Mouse (Mus musculus) thymus, postnatal 10 days (tissue): ENCODE measurements around the gene Ubxn6.
"Not testable (repeated sequence)": the region's sequence is repeated elsewhere in the genome, so short reads cannot be mapped to it uniquely, and the experiment has no call there.

Source experiments
- DNase-seq, 2 experiments: peaks; one replicate each; pipeline ENCODE4 v3.0.0; 2021; ENCODE audit warnings: low spot score in 2 of 2

The Ubxn6 gene

DNA sequence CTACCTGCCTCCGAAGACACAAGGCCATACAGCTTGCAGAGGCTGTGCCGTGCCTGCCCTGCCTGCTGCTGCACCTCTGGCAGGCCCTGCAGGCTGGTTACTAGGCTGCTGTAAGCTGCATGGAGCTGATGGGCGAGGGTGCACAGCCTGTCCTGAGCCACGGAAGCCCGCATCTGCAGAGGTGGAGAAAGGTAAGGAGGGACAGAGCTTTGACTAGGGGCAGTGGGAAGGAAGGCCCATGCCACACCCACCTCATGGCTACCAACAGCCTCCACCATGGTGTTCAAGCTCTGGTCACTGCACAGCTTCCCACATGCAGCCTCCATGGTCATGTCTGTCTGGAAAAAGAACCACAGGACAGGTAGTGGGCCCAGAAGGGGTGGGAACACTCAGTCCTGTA is 27.3 kb upstream of the Ubxn6 start:
- DNase-seq = no peak

DNA sequence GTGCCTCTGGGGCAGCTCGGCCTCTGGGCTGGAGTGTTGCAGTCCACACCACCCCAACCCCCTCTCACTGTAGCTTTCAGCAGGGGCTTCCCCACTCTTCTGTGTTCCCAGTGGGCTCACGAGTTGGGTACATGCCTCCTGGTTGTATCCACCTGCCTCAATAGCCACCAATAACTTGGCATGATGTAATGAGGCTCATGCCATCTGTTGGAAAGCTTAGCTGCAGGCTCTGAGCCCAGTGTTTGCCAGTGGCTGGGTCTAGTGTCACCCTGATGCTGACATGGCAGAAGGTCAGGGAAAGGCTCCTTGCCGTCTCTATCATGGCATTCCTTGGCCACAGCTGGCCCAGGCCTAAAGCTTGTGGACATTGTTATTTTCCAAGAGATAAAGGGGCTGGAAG is 26.0 kb upstream of the Ubxn6 start:
- DNase-seq = no peak

DNA sequence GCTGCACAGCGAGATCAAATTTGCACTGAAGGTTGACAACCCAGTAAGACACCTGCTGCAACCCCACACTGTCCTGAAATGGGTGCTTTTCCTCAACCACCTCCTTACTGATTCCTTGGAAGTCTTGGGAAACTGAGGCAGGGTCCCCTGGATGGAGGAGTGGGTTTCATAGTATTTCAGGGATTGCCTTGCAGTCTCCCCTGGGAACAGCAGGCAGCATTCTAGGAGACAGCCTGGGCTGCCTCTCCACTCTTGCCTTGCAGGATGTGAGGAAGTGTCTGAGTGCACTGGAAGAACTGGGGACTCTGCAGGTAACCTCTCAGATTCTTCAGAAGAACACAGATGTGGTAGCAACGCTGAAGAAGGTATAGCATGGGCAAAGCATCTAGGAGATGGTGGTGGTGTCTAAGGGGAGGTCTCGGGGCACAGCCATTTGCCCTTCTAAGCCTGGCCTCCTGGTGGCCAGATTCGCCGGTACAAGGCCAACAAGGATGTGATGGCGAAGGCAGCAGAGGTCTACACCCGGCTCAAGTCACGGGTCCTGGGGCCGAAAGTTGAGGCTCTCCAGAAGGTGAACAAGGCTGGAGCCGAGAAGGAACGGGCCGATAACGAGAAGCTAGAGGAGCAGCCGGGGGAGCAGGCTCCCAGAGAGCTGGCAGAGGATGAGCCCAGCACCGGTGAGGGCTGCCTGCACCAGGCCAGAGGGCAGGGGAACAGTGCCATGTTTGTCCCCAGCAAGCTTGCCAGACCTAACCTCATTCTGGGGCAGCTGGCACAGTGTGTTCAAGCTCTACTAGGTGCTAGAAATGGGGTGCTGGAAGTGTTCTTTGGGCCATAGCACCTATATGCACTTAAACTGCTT is 24.1 kb upstream of the Ubxn6 start:
- DNase-seq = no peak

DNA sequence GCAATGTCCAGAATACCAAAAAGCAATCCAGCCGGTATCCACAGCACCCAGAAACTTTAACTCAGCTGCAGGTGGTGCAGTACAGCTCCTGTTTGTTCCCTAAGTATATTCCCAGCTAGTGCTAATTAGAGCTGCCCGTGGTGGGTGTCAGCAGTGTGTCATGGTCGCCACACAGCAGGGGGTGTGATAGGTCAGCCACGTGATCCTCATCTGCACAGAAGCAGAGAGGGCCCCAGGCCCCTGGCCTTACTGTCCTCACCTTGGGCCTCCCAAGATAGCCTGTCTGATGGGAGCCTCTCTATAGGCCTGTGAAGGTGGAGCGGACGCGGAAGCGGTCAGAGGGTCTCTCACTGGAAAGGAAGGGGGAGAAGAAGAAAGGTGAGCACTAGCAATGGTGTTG is 23.4 kb upstream of the Ubxn6 start:
- DNase-seq = no peak

DNA sequence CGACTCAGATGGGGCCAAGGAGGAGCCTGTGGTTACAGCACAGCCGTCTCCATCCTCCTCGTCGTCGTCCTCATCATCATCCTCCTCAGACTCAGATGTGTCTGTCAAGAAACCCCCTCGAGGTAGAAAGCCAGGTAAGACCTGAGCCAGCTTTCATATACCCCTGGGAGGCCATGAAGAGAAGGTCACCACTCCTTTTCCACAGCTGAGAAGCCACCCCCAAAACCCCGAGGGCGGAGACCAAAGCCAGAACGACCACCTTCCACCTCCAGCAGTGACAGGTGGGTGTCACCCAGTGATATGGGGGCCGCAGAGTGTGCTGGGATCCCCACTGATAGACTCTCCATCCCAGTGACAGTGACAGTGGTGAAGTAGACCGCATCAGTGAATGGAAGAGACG is 22.1 kb upstream of the Ubxn6 start:
- DNase-seq = no peak

DNA sequence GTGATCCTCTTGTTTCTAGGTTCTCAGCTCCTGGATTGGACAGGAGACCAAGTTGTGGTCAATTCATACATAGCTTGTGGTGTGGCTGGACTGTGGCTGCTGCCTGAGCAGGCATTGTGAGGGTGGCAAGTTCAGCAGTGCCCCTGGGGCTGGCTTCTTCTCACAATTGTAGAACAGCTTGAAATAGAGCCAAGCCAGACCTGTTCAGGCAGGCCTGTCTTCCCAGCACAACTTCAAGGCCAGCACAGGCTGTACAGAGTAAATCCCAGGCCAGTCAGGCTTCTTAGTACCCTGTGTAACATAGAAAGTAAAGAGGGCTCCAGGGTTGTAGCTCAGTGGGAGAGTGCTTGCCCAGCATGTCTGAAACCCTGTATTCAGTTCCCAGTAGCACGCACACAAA is 18.0 kb upstream of the Ubxn6 start:
- DNase-seq = no peak

DNA sequence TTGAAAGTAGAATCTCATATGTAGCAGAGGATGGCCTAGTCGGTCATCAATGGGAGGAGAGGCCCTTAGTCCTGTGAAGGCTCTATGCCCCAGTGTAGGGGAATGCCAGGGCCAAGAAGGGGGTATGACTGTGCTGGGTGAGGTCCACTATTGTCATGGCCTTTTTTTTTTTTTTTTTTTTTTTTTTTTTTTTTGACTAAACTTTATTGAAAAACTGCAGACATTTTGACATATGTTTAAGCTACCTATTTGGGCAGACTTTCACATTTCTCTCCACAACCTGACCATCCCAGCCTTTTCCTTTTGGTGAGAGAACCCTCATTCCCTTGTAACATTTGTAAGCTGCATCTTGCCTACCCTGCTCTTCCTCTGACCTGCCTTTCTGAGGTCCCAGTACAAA is 17.5 kb upstream of the Ubxn6 start:
- no peak for DNase-seq

DNA sequence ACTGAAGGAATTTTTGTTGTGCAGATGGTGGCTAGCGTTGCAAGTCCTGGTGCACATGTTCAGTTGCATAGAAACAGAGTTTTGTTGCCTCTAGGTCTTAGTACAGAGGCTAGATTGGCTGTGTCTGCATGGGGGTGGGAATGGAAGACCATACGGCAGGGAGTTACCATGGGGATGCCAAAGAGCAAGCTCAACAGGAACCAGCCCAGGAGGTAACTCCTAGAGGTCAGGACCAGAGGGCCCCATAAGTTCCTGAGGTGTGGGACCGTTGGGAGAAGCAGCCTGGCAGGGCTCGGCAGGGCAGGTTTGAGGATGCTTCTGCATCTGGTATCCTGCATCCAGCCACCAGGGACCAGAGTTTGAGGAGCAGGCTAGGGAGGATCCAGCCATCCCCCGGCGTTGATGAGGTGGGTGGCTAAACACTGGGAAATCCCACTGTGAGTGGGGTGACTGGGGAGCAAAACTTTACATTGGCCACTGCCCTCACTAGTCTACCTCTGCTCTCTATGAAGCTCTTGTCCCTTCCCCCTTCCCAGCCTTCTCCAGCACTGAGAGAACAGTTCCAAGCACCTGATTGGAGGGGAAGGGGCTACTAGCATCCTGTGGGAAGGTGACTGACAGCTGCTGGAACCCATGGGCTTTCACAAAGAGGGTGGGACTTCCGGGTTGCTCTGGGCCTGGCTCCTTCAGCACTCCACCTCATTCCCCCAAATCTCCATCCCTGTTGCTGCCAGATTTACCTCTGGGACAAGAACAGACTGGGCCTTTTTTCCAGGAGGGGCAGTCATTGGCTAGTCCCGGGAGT is 6.2 kb upstream of the Ubxn6 start:
- no peak for DNase-seq

DNA sequence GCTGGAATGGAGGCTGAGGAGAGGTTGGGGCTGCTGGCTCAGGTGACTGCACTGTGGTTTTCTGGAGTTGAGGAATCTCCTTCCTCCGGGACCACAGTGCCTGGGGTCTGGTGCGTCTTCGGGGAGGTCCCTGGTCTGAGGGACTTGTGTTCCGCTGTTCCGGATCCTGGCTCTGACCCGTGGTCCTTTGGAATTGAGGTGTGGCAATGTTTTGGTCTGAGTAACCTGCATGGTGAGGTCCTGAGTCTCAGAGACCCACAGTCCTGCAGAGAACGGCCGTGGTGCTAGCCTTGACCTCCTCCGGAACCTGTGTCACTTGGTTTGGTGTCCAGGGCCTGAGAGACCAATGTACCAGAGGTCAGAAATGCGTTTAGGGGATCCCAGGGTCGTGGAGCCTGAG is 5.1 kb upstream of the Ubxn6 start:
- DNase-seq = peak; percentile 14 to 27

DNA sequence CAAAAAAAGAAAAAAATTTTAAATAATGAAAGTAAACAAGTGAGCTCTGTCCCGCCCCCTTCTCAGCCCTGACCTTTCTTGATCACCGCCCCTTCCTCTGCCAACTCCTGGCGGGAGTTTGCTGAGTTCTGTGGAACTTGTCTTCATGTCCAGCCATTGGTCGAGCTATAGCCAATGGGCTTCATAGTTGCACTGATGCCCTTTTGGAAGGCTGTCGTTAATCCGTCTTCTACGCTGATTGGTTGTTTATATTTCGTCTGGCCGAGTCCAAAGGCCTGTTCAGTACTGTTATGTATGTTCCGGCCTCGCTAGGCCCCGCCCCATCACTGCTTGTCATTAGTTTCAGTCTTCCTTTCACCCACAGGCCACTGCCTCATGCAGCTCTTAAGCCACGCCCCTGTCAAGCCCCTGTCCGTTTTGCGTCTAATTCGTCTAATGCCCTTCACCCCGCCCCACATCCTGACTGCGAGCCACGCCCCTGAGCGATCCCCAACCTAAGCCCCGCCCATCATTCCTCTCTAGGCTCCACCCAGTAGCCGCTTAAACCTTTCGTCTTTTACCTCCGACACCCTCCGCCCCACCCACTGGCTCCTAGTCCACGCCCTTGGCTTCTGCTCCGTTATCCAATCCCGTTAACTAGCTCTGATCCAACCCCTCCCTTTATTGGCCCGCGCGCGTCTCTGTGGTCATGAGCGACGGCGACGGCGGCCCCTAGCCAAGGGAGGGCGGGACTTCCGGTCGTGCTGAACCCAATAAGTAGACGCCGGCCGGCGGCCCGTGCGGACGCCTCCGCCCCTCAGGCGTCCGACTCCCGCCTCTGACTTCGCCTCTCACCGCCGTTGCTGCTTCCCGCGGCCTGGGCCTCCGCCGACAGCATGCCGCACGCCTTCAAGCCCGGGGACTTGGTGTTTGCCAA is 4.3 kb upstream of the Ubxn6 start, which contains the start of gene Hdgfl2:
Gene Hdgfl2, plus strand, starts transcription at position 755 of the 916 bp plus-strand sequence.
- peak; percentile 99 to 100 for DNase-seq

DNA sequence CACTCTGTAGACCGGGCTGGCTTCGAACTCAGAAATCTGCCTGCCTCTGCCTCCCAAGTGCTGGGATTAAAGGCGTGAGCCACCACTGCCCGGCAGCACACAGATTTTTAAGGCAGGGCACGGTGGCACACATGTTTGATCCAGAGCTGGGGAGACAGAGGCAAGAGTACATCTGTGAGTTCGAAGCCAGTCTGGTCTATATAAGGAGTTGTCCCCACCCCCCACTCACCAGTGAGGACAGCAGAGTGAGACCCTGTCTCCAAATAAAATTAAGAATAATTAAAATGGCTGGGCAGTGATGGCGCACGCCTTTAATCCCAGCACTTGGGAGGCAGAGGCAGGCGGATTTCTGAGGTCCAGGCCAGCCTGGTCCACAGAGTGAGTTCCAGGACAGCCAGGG is 3.5 kb upstream of the Ubxn6 start:
- peak in 1 of 2 experiments; percentile 23 for DNase-seq

DNA sequence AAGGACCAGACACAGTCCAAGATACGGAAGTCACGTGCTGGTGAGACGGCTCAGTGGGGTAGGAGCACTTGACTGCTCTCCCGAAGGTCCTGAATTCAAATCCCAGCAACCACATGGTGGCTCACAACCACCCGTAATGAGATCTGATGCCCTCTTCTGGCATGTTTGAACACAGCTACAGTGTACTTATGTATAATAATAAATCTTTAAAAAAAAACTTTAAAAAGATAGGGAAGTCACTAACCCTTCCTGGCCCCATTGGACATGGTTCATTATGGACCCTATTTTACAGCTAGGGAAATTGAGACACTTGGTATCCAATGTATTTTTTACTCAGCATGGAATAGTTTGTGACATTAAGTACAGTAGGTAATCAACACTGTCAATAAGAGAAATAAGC is 2.7 kb upstream of the Ubxn6 start:
- DNase-seq = no peak

DNA sequence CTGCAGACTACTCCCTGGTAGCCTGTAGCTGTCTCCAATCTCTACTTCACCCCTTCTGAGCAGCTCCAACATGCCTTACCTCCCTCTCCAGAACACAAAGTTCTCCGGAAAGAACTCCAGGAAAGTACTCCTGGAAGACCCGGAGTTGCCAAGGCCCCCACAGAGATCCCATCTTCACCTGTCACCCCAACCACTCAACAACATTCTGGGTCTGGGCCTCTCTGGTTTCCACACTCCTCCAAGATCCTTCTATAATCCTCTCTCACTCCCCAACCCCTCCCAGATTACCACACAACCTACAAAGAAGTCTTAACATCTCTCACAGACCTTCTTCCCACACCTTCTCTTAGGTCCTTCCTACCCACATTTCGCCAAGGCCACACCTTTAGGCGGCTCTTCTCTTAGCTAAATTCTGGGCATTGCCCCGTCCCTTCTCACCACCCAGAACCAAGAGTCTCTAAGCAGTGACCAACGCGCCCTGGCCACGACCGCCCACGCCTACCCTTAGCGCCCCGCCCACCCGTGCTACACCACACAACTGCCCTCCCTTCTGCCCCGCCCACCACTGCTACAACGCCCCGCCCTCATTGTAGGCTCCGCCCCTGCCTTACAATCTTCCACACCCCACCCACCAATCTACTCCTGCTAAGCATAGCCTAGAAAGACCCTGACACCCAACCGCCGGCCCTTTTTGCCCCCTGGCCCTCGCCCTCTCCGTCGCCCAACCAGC is 566 bp downstream of the Ubxn6 start:
- peak; percentile 6 to 77 for DNase-seq

DNA sequence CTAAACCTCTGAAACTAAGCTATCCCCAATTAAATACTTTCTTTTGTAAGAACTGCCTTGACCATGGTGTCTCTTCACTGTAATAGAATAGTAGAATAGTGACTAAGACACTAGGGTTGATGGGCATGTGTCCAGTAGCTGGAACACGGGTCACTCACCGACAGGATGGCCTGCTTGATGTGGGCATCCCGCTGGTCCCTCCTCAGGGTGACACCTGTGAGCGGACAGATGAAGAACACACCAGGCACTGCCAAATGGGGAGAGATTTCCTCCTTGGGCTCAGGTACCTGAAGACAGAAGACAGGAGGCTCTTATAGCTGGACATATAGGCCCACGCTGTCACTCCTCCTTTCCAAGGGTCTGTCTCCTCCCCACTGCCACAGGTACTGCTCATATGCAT is 2.6 kb downstream of the Ubxn6 start:
- DNase-seq = no peak

DNA sequence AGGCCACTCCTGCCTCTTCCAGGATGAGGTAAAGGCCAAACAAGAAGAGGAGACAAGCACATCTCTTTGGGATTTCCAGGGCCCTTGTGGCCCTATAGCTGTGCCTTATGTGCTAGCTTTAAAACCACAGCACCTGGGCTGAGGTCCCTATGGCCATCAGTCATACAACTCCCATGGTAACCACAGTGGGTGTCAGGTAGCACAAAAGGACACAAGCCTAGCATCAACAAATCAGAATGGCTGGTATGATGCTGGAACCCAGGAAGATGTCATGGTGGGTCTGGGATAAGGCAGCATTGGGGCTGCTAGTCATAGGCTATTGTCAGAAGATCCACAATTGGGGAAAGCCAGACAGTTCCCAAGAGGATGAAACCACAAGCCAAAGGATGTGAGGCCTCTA is 3.7 kb downstream of the Ubxn6 start:
- DNase-seq = no peak

DNA sequence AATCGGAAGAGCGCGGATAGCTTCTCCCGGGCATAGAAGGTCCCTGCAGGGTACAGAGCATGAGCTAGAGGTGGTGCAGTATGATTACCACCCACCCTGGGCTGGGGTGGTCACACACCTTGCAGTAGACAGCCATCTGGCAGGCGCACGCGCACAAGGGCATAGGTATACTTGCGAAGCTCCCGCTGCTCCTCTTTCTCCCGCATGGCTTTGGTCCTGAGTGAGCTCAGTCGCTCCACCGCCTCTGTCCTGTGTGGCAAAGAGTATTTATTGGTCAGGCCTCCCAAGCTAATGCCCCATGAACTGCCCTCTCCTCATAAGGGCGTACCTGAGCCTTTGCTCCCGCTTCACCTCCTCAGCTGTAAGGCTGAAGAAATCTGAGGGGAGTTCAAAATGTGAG is 5.8 kb downstream of the Ubxn6 start:
- DNase-seq = no peak

DNA sequence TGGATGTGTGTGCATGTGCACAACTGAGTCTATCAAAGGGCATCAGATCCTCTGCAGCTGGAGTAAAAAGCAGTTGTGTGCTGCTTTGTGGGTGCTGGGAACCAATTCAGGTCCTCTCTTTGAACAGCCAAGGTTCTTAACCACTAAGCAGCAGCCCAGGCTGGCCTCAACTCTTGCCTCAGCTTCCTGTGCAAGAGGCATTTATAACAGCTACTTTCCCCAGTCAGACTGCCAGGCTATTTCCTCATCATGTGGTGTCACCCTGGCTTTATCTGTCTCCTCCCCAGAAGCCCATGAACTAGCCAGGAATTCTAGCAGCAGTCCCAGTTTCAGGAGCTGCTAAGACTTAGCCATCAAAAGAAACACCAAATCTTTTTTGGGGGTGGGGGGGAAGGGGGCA is 8.4 kb downstream of the Ubxn6 start:
- no peak for DNase-seq

DNA sequence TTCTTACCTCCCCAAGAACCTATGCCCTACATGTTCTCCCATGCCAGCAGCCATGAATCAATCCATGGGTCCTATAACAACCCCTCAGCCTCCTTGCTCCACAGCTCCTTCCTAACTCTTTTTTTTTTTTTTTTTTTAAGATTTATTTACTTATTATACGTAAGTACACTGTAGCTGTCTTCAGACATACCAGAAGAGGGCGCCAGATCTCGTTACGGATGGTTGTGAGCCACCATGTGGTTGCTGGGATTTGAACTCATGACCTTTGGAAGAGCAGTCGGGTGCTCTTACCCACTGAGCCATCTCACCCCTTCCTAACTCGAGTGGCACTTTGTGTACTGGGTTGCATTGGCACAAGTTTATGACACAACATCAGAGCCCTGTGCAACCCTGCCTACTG is 9.1 kb downstream of the Ubxn6 start:
- not testable (repeated sequence) for DNase-seq

DNA sequence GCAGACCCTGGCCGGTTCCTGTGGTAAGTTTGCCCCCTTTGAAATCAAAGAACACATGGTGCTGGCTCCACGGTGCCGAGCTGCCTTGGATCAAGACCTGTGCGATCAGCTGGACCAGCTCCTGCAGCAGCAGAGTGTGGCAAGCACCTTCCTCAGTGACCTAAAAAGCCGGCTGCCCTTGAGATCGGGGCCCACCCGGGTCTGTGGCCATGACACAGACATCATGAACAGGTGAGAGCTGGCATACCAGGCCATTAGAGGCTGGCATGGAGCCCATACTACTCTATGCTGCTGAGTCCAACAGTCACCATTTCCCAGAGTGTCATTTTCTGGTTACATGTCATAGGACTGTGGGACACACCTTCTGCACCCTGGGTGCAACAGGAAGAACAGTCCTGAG is 12.7 kb downstream of the Ubxn6 start:
- no peak for DNase-seq

DNA sequence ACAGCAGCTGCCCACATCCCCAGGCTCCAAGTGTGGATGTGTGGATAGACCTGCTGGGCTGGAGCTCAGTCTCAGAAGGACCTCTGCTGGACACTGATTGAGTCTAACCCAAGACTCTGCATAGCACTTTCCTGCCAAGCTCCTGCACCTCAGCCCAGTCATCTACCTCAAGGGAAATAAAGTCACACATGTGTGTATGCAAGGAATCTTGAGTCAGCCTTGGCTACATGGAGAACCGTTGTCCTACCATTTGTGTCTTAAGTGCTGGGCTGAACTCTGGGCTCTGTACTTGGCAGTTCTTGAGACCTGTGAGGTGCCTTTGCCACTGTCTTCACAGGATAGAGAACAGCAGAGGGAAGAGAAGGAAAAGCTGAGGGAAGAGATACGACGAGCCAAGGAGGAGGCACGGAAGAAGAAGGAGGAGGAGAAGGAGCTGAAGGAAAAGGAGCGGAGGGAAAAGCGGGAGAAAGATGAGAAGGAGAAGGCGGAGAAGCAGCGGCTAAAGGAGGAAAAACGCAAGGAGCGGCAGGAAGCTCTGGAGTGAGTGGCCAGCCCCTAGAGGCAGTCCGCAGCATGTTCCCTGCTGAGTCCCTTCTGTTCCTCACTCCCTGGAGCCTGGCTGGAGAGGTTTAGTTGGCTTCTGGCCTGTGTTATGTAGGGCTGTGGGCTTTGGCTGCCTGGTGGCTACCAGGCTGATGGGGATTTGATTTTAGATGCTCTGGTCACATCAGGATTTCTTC is 17.3 kb downstream of the Ubxn6 start:
- no peak for DNase-seq
